Mouse (Mus musculus) megakaryocyte, embryonic 14.5 days (primary cell): ENCODE data around the gene Morf4l2. TPM values are rescaled to one million over a fixed set of nuclear protein-coding genes. Genes with fewer than 3 reads are reported as not detected.
A peak's percentile ranks its signal among the peaks of the same experiment; 100 is the strongest.
"Not testable (repeated sequence)": the region's sequence is repeated elsewhere in the genome, so short reads cannot be mapped to it uniquely, and the experiment has no call there.

ENCODE experiments used
- H3K27me3 ChIP-seq: replicated peaks from 2 replicates; pipeline ENCODE3; 2012; ENCODE audit warnings: inconsistent platforms
- H3K36me3 ChIP-seq: replicated peaks from 2 replicates; pipeline ENCODE3; 2012; ENCODE audit warnings: low read length, inconsistent platforms, mixed read lengths
- H3K4me1 ChIP-seq: 2 replicates; pipeline ENCODE4 v1.6.1; 2012; ENCODE audit warnings: inconsistent platforms
- H3K4me3 ChIP-seq: replicated peaks from 2 replicates; pipeline ENCODE3; 2012; ENCODE audit warnings: moderate library complexity, mild to moderate bottlenecking, inconsistent platforms
- H3K9me3 ChIP-seq: 2 replicates; pipeline ENCODE4 v1.6.1; 2012; ENCODE audit warnings: inconsistent platforms
- FLI1 ChIP-seq: IDR thresholded peaks from 2 replicates; pipeline ENCODE4 v1.6.1; 2012; ENCODE audit warnings: low read length, inconsistent platforms, mixed read lengths
- GATA1 ChIP-seq: IDR thresholded peaks from 3 replicates; pipeline ENCODE4 v1.6.1; 2012; ENCODE audit warnings: mixed read lengths, low read length, inconsistent platforms, borderline replicate concordance
- polyA plus RNA-seq: library from polyadenylated mRNA; stranded (reverse); fragments of >175 nt; gene quantifications from 2 replicates; pipeline ENCODE4 v1.2.3, GENCODE M21; 2012; ENCODE audit warnings: low replicate concordance; ENCODE audit not compliant: insufficient read depth

The Morf4l2 gene
- polyA plus RNA-seq, 1 experiment: 360 TPM

GRCm38 (mm10) chrX:136742661-136743103 lies 808 bp downstream of the Morf4l2 start:
- H3K9me3 ChIP-seq: 0 out of 2 replicates have a peak, but pooled peaks cover 3% of the 10 kb centered on the region
- H3K4me1 ChIP-seq: peaks cover 7% of the 10 kb centered on the region; the same call in 1 of the 2 replicates
- H3K4me3 ChIP-seq: peak overlapping the region; percentile 93
- no peaks in the 10 kb centered on the region for H3K27me3 ChIP-seq
- TF ChIP-seq FLI1: no peak
- TF ChIP-seq GATA1: no peak
- H3K36me3 ChIP-seq: peaks cover 13% of the 10 kb centered on the region

DNA sequence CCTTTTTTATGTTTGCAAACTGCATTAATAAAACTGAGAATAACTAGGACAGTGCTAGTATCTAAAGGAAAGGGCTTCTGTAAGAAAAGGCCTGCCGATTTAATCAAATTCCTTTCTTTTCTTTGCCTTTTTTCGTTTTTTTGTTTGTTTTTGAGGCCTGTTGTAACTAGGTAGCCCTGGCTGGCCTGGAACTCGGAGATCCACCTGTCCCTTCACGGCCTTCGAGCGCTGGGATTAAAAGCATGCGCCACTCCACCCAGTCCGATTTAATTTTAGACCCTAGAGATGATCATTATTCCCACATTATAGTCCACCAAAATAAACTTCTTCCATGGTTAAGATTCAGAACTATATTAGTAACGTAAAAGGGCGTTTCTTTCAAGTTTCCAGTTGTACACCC lies 1.2 kb downstream of the Morf4l2 start:
- Histone ChIP-seq H3K4me3 (peak overlapping the region; percentile 93), H3K4me1 (peaks cover 7% of the 10 kb centered on the region; the same call in 1 of the 2 replicates), H3K9me3 (0 out of 2 replicates have a peak, but pooled peaks cover 3% of the 10 kb centered on the region), H3K36me3 (peaks cover 16% of the 10 kb centered on the region), H3K27me3 (no peaks in the 10 kb centered on the region)
- TF ChIP-seq FLI1 (no peak), GATA1 (no peak)

GRCm38 (mm10) chrX:136741651-136742201 lies 1.8 kb downstream of the Morf4l2 start:
- Histone ChIP-seq H3K4me3 (peak overlapping the region; percentile 93), H3K9me3 (0 out of 2 replicates have a peak, but pooled peaks cover 3% of the 10 kb centered on the region), H3K36me3 (peaks cover 20% of the 10 kb centered on the region), H3K4me1 (peaks cover 7% of the 10 kb centered on the region; the same call in 1 of the 2 replicates), H3K27me3 (no peaks in the 10 kb centered on the region)
- no peak for TF ChIP-seq GATA1

DNA sequence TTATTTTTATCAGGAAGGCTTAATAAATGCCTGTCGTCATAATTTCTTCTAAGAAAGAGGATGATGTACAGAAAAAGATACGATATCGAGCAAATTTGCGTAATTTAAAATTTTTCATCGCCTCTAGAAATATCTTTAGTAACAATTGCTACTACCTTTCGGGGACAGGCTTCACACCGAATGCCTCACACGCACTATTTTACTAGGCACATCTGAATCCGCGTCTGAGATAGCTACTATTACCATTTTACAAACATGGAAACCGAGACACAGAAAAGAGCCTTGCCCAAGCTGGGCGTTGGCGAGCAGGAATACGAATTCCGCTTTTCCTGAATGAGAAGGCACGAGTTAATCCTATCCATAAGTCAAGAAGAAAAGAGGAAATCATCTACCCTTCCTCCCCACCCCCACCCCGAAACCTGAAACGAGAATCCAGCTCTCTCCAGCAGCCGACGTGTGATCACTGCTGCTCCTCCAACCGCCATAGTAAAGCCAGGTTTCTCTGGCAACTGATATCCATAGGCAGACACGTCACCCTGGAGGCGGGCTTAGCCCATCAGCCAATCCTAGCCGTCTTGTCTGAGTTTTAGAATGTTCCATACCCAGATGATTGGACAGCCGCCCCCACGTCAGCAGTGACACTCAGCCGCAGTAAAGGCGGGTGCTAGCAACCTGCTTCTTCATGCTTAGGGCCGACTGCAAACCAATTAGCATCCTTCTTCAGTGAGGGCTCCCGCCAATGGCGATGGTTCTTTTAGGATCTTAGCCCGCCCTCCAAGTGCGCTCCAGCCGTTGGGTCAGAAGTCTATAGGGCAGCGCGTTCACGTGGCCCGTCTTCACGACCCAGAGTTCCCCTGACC lies 2.5 kb downstream of the Morf4l2 start:
- H3K4me3 ChIP-seq: peak overlapping the region; percentile 93
- H3K27me3 ChIP-seq: no peaks in the 10 kb centered on the region
- H3K36me3 ChIP-seq: peaks cover 27% of the 10 kb centered on the region
- peaks cover 7% of the 10 kb centered on the region; the same call in 1 of the 2 replicates for H3K4me1 ChIP-seq
- 0 out of 2 replicates have a peak, but pooled peaks cover 3% of the 10 kb centered on the region for H3K9me3 ChIP-seq
- TF ChIP-seq FLI1 (no peak), GATA1 (no peak)

GRCm38 (mm10) chrX:136740087-136740790 lies 3.3 kb downstream of the Morf4l2 start:
- Histone ChIP-seq H3K4me1 (peaks cover 7% of the 10 kb centered on the region; the same call in 1 of the 2 replicates), H3K36me3 (peaks cover 34% of the 10 kb centered on the region), H3K27me3 (no peaks in the 10 kb centered on the region), H3K4me3 (peak overlapping the region; percentile 93), H3K9me3 (0 out of 2 replicates have a peak, but pooled peaks cover 3% of the 10 kb centered on the region)
- TF ChIP-seq GATA1 (no peak), FLI1 (no peak)

GRCm38 (mm10) chrX:136732016-136732415 lies 11.5 kb downstream of the Morf4l2 start:
- no peaks in the 10 kb centered on the region for H3K9me3 ChIP-seq
- H3K27me3 ChIP-seq: no peaks in the 10 kb centered on the region
- H3K36me3 ChIP-seq: peaks cover 42% of the 10 kb centered on the region
- TF ChIP-seq GATA1 (no peak), FLI1 (no peak)
- H3K4me1 ChIP-seq: no peaks in the 10 kb centered on the region
- H3K4me3 ChIP-seq: no peak overlapping the region

GRCm38 (mm10) chrX:136714742-136715474 lies 28.6 kb downstream of the Morf4l2 start:
- H3K4me1 ChIP-seq, H3K36me3 ChIP-seq, H3K9me3 ChIP-seq, H3K4me3 ChIP-seq: not testable (repeated sequence)
- peaks cover 11% of the 10 kb centered on the region for H3K27me3 ChIP-seq

- Histone ChIP-seq H3K4me3 (no peak overlapping the region), H3K4me1 (peaks cover 6% of the 10 kb centered on the region; the same call in 1 of the 2 replicates), H3K36me3 (no peaks in the 10 kb centered on the region), H3K27me3 (peaks cover 24% of the 10 kb centered on the region), H3K9me3 (no peaks in the 10 kb centered on the region)
- TF ChIP-seq FLI1: no peak
- TF ChIP-seq GATA1: no peak
Measured at GRCm38 (mm10) chrX:136708782-136709181, 34.7 kb downstream of the Morf4l2 start.

- H3K4me1 ChIP-seq: peaks cover 6% of the 10 kb centered on the region; the same call in 1 of the 2 replicates
- peaks cover 21% of the 10 kb centered on the region for H3K27me3 ChIP-seq
Measured at GRCm38 (mm10) chrX:136708168-136708681, 35.3 kb downstream of the Morf4l2 start.

More at GRCm38 (mm10) chrX:136708168-136708681, 35.3 kb downstream of the Morf4l2 start:
- Histone ChIP-seq H3K9me3 (no peaks in the 10 kb centered on the region), H3K36me3 (no peaks in the 10 kb centered on the region), H3K4me3 (peak overlapping the region; percentile 87)
- TF ChIP-seq GATA1 (no peak), FLI1 (no peak)
